In the genomic region with DNA sequence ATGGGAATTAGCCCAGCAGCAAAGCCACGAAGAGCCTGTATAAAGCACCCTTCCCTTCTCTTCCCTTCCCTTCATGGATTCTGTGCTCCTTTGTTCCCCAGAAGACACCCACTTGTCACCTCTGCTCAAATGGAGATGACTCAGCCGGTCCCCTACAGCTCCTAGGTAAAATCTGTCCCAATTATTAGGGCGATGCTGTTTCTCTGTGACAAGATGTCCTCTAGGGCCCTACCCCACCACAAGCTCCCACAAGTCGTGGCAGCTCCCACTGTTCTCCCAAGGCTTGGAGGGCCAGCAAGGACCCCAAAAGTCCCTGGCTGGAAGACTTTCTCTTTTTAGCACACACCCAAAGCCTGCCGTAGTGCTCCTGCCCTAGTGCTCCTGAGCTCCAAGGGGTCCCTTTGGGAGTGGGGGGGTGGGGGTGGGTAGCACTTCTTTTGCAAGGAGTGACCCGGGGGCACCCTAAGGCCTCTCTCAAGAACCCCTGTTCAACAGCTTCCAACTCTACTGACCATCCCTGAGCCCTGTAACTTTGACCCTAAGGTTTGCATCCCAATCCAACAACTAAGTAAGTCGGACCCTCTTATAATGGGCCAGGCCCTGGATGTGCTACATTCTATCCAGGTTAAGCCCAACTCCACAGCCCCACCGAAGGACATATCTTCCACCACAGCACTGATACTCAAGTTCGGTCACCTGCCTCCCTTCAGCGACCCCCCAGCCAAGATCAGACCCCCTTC, we compare ENCODE assay signal across 7 mouse cellular contexts. TPM values are rescaled to one million over a fixed set of nuclear protein-coding genes. Genes with fewer than 3 reads are reported as not detected.
A peak's percentile ranks its signal among the peaks of the same experiment; 100 is the strongest.
DNase-seq lines count a peak whose midpoint lies in the region; ATAC-seq and TF ChIP-seq lines count a peak whose summit lies in the region.

No protein-coding gene starts in this region.

- H3K27ac ChIP-seq in spleen, adult 2 months (ENCODE audit: insufficient read depth, low read length), result peak overlapping the region; percentile 68
- peak overlapping the region; percentile 52; the same call in 1 of the 2 replicates for H3K27ac ChIP-seq in embryonic facial prominence, embryonic 11.5 days (replicated peaks; ENCODE audit: low read depth, low read length)
- H3K27ac ChIP-seq in hindbrain, postnatal 0 days, result peak overlapping the region; percentile 84
- peak overlapping the region; percentile 83 for H3K27ac ChIP-seq in midbrain, postnatal 0 days (ENCODE audit: low read depth, low read length)

- TF ChIP-seq POLR2A in spleen, adult 2 months (IDR thresholded peaks at IDR 0.05; ENCODE audit: low read depth, low read length), result no peak

- peak overlapping the region; percentile 91 for H3K9ac ChIP-seq in embryonic facial prominence, embryonic 11.5 days (replicated peaks; ENCODE audit: low read length)
- H3K9ac ChIP-seq in hindbrain, postnatal 0 days (replicated peaks; ENCODE audit: low read length), result peak overlapping the region; percentile 94
- peak overlapping the region; percentile 93 for H3K9ac ChIP-seq in midbrain, postnatal 0 days (replicated peaks; ENCODE audit: low read length, poor library complexity, severe bottlenecking)

- peaks cover 8% of the 10 kb centered on the region; the same call in 1 of the 2 replicates for H3K4me1 ChIP-seq in spleen, adult 2 months (ENCODE audit: control insufficient read depth, insufficient read depth, insufficient read length)
- H3K4me1 ChIP-seq in embryonic facial prominence, embryonic 11.5 days (ENCODE audit: control insufficient read depth, insufficient read depth, low read length), result no peaks in the 10 kb centered on the region; the same call in 1 of the 2 replicates
- H3K4me1 ChIP-seq in hindbrain, postnatal 0 days (ENCODE audit: insufficient read depth, low read length), result peaks cover 15% of the 10 kb centered on the region
- H3K4me1 ChIP-seq in midbrain, postnatal 0 days (ENCODE audit: insufficient read depth, low read length), result 0 out of 2 replicates have a peak, but pooled peaks cover 8% of the 10 kb centered on the region

- DNase-seq in spleen, adult 2 months (ENCODE audit: low read depth in 1 of 2, low spot score in 2 of 2), result no peak
- no peak for DNase-seq in spleen, postnatal 36 days (ENCODE audit: low spot score in 2 of 2)
- DNase-seq in embryonic facial prominence, embryonic 11.5 days (ENCODE audit: low spot score), result no peak
- DNase-seq in hindbrain, postnatal 0 days (ENCODE audit: low spot score), result no peak
- no peak for DNase-seq in midbrain, postnatal 0 days (ENCODE audit: low spot score)
- DNase-seq in left cerebral cortex, adult 18-20 months (ENCODE audit: low spot score in 2 of 2), result no peak
- DNase-seq in embryo, embryonic 11 days, result no peak

- H3K4me3 ChIP-seq in spleen, adult 2 months (ENCODE audit: extremely low read depth, insufficient read depth, insufficient read length), result peak overlapping the region; percentile 83
- H3K4me3 ChIP-seq in embryonic facial prominence, embryonic 11.5 days (ENCODE audit: low read depth, low read length), result peak overlapping the region; percentile 84
- H3K4me3 ChIP-seq in hindbrain, postnatal 0 days (ENCODE audit: low read length), result peak overlapping the region; percentile 92
- H3K4me3 ChIP-seq in midbrain, postnatal 0 days (ENCODE audit: low read depth, low read length), result peak overlapping the region; percentile 81

- WGBS in spleen, adult 2 months, result 16% methylated on average over 10 of the region's 10 CpGs
- WGBS in embryonic facial prominence, embryonic 11.5 days, result 31% methylated on average over 10 of the region's 10 CpGs
- WGBS in hindbrain, postnatal 0 days, result 19% methylated on average over 10 of the region's 10 CpGs
- WGBS in midbrain, postnatal 0 days, result 16% methylated on average over 10 of the region's 10 CpGs

- H3K36me3 ChIP-seq in spleen, adult 2 months (ENCODE audit: control insufficient read depth, insufficient read depth, low read length), result 0 out of 2 replicates have a peak, but pooled peaks cover 2% of the 10 kb centered on the region
- no peaks in the 10 kb centered on the region for H3K36me3 ChIP-seq in embryonic facial prominence, embryonic 11.5 days (replicated peaks; ENCODE audit: control insufficient read depth, insufficient read depth, low read depth, low read length)
- H3K36me3 ChIP-seq in hindbrain, postnatal 0 days (ENCODE audit: insufficient read depth, low read length), result no peaks in the 10 kb centered on the region
- H3K36me3 ChIP-seq in midbrain, postnatal 0 days (ENCODE audit: insufficient read depth, low read length), result 0 out of 2 replicates have a peak, but pooled peaks cover 3% of the 10 kb centered on the region

- peak overlapping the region; percentile 78 for H3K4me2 ChIP-seq in embryonic facial prominence, embryonic 11.5 days (ENCODE audit: low read depth, low read length)
- peak overlapping the region; percentile 82 for H3K4me2 ChIP-seq in hindbrain, postnatal 0 days (ENCODE audit: low read depth, low read length)
- peak overlapping the region; percentile 90 for H3K4me2 ChIP-seq in midbrain, postnatal 0 days (ENCODE audit: low read depth, low read length, poor library complexity, severe bottlenecking)

- no peaks in the 10 kb centered on the region for H3K9me3 ChIP-seq in embryonic facial prominence, embryonic 11.5 days (replicated peaks; ENCODE audit: control insufficient read depth, low read length)
- H3K9me3 ChIP-seq in hindbrain, postnatal 0 days (ENCODE audit: low read length), result no peaks in the 10 kb centered on the region
- no peaks in the 10 kb centered on the region for H3K9me3 ChIP-seq in midbrain, postnatal 0 days (ENCODE audit: low read length)

- no peaks in the 10 kb centered on the region for H3K27me3 ChIP-seq in spleen, adult 2 months (ENCODE audit: control insufficient read depth, insufficient read depth, low read length)
- no peaks in the 10 kb centered on the region for H3K27me3 ChIP-seq in embryonic facial prominence, embryonic 11.5 days (ENCODE audit: control insufficient read depth, insufficient read depth, low read length)
- H3K27me3 ChIP-seq in hindbrain, postnatal 0 days (ENCODE audit: insufficient read depth, low read length), result no peaks in the 10 kb centered on the region
- no peaks in the 10 kb centered on the region for H3K27me3 ChIP-seq in midbrain, postnatal 0 days (ENCODE audit: insufficient read depth, low read length)

- TF ChIP-seq CTCF in spleen, adult 2 months (IDR thresholded peaks at IDR 0.05; ENCODE audit: extremely low read depth, insufficient read depth, insufficient read length, insufficient replicate concordance), result no peak
- TF ChIP-seq CTCF in hindbrain, postnatal 0 days (IDR thresholded peaks at IDR 0.05; ENCODE audit: low read depth), result no peak
- no peak for TF ChIP-seq CTCF in midbrain, postnatal 0 days (IDR thresholded peaks at IDR 0.05)

- ATAC-seq in embryonic facial prominence, embryonic 11.5 days (replicated peaks; ENCODE audit: insufficient number of reproducible peaks, low FRiP score, low TSS enrichment, low read depth), result peak; percentile 32; the same call in 1 of the 2 replicates
- ATAC-seq in hindbrain, postnatal 0 days, result peak; percentile 9
- ATAC-seq in midbrain, postnatal 0 days (ENCODE audit: low FRiP score), result peak; percentile 31

RNA-seq across cellular contexts. Expression of gene Txnrd2, which starts 0.5 kb away (rescaled TPM):
- polyA plus RNA-seq in spleen, adult 2 months (2012; rRNA removed), result 22.3 and 29.0 TPM in 2 replicates
- polyA plus RNA-seq in embryonic facial prominence, embryonic 11.5 days (2014; fragmentation: Nextera tagmentation; extraction: Ambion mirVana), result 15.8 and 15.9 TPM in 2 replicates
- 17.9 and 23.1 TPM in 2 replicates for total RNA-seq in hindbrain, postnatal 0 days (2014; rRNA removed)
- polyA plus RNA-seq in hindbrain, postnatal 0 days (2015; fragmentation: Nextera tagmentation; extraction: Ambion mirVana), result 37.6 and 41.8 TPM in 2 replicates
- 13.3 and 22.9 TPM in 2 replicates for total RNA-seq in midbrain, postnatal 0 days (2014; rRNA removed)
- 38.3 and 42.6 TPM in 2 replicates for polyA plus RNA-seq in midbrain, postnatal 0 days (2015; fragmentation: Nextera tagmentation; extraction: Ambion mirVana)
- 10 to 100 TPM; 19.4 to 21.3 TPM for total RNA-seq in left cerebral cortex, adult 18-20 months (2021)

RNA-seq across cellular contexts. Expression of gene Comt, which starts 1.0 kb away (rescaled TPM):
- polyA plus RNA-seq in spleen, adult 2 months (2012; rRNA removed), result 64.7 and 87.1 TPM in 2 replicates
- 47.4 and 49.3 TPM in 2 replicates for polyA plus RNA-seq in embryonic facial prominence, embryonic 11.5 days (2014; fragmentation: Nextera tagmentation; extraction: Ambion mirVana)
- total RNA-seq in hindbrain, postnatal 0 days (2014; rRNA removed), result 82.8 and 88.9 TPM in 2 replicates
- 94.3 and 102 TPM in 2 replicates for polyA plus RNA-seq in hindbrain, postnatal 0 days (2015; fragmentation: Nextera tagmentation; extraction: Ambion mirVana)
- total RNA-seq in midbrain, postnatal 0 days (2014; rRNA removed), result 62.3 and 74.6 TPM in 2 replicates
- polyA plus RNA-seq in midbrain, postnatal 0 days (2015; fragmentation: Nextera tagmentation; extraction: Ambion mirVana), result 95.0 and 103 TPM in 2 replicates
- total RNA-seq in left cerebral cortex, adult 18-20 months (2021), result 10 to 100 TPM; 90.5 to 91.4 TPM
